Mouse (Mus musculus) testis, adult 2 months (tissue): ENCODE data around the gene Fdx1l. TPM values are rescaled to one million over a fixed set of nuclear protein-coding genes. Genes with fewer than 3 reads are reported as not detected.
"Not testable (repeated sequence)": the region's sequence is repeated elsewhere in the genome, so short reads cannot be mapped to it uniquely, and the experiment has no call there.

Experiments used
- H3K27ac ChIP-seq: fragments of 200-500 bp; 2 replicates; pipeline ENCODE4 v1.5.1; 2012; ENCODE audit warnings: low read depth, low read length; ENCODE audit not compliant: control insufficient read depth, insufficient read depth
- H3K27me3 ChIP-seq: fragments of 200-500 bp; 2 replicates; pipeline ENCODE4 v1.6.1; 2012; ENCODE audit warnings: mild to moderate bottlenecking, low read length, moderate library complexity; ENCODE audit not compliant: control insufficient read depth, insufficient read depth
- H3K36me3 ChIP-seq: fragments of 200-500 bp; 2 replicates; pipeline ENCODE4 v1.6.1; 2012; ENCODE audit warnings: mild to moderate bottlenecking, low read length; ENCODE audit not compliant: control insufficient read depth, insufficient read depth
- H3K4me1 ChIP-seq: fragments of 200-500 bp; 2 replicates; pipeline ENCODE4 v1.6.1; 2012; ENCODE audit warnings: low read length; ENCODE audit not compliant: control insufficient read depth, insufficient read depth
- H3K4me3 ChIP-seq: fragments of 200-500 bp; 2 replicates; pipeline ENCODE4 v1.5.1; 2012; ENCODE audit warnings: low read depth, mild to moderate bottlenecking, low read length, moderate library complexity, mixed read lengths; ENCODE audit not compliant: control insufficient read depth
- CTCF ChIP-seq: fragments of 200-500 bp; IDR thresholded peaks from 2 replicates; pipeline ENCODE4 v1.5.1; 2012; ENCODE audit warnings: low read depth, mild to moderate bottlenecking, inconsistent platforms, low read length, moderate library complexity; ENCODE audit not compliant: control insufficient read depth, insufficient read depth, insufficient replicate concordance
- POLR2A ChIP-seq: fragments of 200-500 bp; IDR thresholded peaks from 2 replicates; pipeline ENCODE4 v1.6.1; 2012; ENCODE audit warnings: low read depth, mild to moderate bottlenecking, inconsistent platforms, low read length, moderate library complexity; ENCODE audit not compliant: control insufficient read depth
- polyA plus RNA-seq: library from polyadenylated mRNA; depleted of rRNA; stranded (reverse); fragments of >200 nt; gene quantifications from 2 replicates; pipeline ENCODE4 v1.2.3, GENCODE M21; 2012

Gene Fdx1l
- polyA plus RNA-seq, 1 experiment = 26.1 TPM

DNA sequence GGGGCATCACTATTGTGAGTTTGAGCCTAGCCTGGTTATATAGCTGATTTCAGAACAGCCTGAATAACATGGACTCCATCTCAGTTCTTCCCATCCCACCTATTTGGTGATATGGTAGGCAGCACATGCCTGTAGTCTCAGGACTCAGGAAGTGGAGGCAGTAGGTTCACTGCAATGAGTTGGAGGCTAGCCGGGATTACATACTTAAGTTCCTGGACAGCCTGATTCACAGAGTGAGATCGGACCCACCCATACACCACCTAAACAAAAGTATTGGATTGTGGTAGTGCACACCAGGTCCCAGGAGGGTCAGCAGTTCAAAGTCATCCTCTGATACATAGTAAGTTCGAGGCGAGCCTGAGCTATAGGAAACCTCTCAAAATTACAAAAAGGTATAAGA lies 773 bp downstream of the Fdx1l start:
- TF ChIP-seq CTCF = no peak
- no peak for TF ChIP-seq POLR2A
- Histone ChIP-seq H3K4me1 (peaks cover 5% of the 10 kb centered on the region), H3K27me3 (no peaks in the 10 kb centered on the region), H3K27ac (no peak overlapping the region), H3K36me3 (no peaks in the 10 kb centered on the region; the same call in 1 of the 2 replicates), H3K4me3 (peak overlapping the region; percentile 91)

DNA sequence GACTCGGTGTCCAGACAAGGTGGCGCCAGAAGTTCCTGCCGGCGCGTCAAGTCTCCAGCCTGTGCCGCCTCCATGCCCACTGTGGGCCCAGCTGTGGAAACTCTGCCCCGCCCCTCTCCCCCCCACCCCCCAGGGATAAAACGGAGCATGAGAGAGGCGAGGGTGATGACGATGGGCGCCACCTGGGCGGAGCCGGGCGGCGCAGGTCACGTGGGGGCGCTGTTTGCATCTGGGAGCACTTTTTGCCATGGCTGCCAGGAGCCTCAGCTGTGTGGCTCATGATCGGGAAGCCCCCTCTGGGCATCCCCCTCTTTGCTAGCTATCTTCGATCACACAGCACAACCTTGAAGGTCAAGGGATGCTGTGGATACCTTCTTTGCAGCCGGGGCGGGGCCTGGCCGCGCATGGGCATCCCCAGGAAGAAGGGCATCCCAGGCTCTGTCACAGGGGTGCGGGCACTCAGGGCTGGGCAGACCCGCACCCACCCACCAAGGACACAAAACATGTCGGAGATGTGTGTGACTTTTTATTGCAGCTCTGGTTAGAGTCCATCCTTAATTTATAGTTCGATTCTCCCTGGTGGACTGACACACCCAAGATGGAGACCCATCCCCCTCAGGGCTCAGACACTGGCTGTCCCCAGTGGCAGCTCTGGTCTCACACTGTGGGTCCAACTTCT lies 6.3 kb downstream of the Fdx1l start, which contains the start of gene Zglp1:
Zglp1 (minus strand) TSS at position 88 of the 679 bp plus-strand sequence.
- no peaks in the 10 kb centered on the region for H3K36me3 ChIP-seq
- H3K4me1 ChIP-seq = peaks cover 5% of the 10 kb centered on the region
- no peak within 1 kb of the TSS for H3K27ac ChIP-seq
- no peaks in the 10 kb centered on the region for H3K27me3 ChIP-seq
- TF ChIP-seq CTCF = no peak
- TF ChIP-seq POLR2A = no peak
- H3K4me3 ChIP-seq = peak within 1 kb of the TSS; percentile 62

DNA sequence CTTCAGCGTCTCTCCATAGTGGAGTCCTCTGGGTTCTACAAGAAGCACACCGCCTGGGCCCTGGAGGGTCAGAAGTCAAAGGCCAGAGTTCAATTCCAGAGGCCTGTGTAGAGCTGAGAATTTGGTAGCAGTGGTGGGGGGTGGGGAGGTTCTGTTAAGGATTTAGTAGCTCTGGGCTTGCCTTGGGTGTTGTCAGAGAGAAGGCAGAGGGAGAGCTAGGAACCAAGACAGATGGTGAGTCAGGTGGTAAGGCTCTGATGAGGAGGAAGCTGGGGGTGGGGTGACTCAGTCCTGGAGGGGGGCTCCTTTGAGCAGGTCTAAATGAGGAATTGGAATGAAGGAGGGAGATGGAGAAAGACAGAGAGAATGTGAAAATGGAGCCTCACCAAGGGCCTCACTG lies 10.5 kb downstream of the Fdx1l start:
- peaks cover 5% of the 10 kb centered on the region for H3K4me1 ChIP-seq
- no peak overlapping the region for H3K27ac ChIP-seq
- no peak overlapping the region for H3K4me3 ChIP-seq
- no peaks in the 10 kb centered on the region for H3K36me3 ChIP-seq
- H3K27me3 ChIP-seq = no peaks in the 10 kb centered on the region
- TF ChIP-seq POLR2A (no peak), CTCF (no peak)

DNA sequence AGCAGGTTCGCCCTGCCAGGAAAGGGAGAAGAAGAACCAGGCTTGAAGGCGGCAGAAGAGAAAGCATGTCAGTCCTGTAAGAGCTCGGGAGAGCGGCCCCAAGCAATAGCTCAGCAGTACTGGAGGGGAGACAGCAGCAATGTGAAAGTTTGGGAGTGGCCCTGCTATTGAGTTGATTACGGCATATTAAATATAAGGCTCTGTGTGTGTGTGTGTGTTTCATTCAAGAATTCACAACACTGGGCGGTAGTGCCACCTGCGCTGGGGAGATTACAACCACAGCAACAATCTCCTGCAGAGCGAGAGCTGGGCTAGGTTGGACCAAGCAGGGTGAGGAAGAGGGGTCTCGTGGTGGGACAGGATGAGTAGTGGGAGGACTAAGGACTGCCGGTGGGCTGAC lies 21.8 kb downstream of the Fdx1l start:
- TF ChIP-seq POLR2A (no peak), CTCF (no peak)
- Histone ChIP-seq H3K27me3 (no peaks in the 10 kb centered on the region), H3K4me3 (no peak overlapping the region), H3K27ac (no peak overlapping the region), H3K36me3 (no peaks in the 10 kb centered on the region), H3K4me1 (no peaks in the 10 kb centered on the region)

DNA sequence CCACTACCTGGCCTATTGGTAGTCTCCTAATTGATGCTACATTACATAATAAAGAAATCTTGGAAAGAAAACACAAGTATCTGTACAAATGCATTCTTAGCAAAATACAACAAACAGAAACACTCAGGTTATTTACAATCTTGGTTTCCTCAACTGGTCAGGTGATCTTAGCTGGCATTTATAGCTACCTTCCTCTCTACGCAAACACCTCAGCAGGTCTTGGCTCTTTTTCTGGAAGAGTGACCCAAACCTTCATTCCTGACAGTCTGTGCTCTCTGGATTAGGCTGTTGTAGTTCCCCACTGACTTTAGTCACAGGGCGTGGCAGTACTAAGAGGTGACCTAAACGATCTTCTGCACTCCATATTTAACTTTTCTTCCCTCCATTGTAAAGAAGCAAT lies 28.2 kb downstream of the Fdx1l start:
- H3K4me1 ChIP-seq = no peaks in the 10 kb centered on the region
- no peak overlapping the region for H3K4me3 ChIP-seq
- no peak for TF ChIP-seq POLR2A
- no peak for TF ChIP-seq CTCF
- H3K27ac ChIP-seq = no peak overlapping the region
- H3K36me3 ChIP-seq = no peaks in the 10 kb centered on the region
- H3K27me3 ChIP-seq = no peaks in the 10 kb centered on the region

DNA sequence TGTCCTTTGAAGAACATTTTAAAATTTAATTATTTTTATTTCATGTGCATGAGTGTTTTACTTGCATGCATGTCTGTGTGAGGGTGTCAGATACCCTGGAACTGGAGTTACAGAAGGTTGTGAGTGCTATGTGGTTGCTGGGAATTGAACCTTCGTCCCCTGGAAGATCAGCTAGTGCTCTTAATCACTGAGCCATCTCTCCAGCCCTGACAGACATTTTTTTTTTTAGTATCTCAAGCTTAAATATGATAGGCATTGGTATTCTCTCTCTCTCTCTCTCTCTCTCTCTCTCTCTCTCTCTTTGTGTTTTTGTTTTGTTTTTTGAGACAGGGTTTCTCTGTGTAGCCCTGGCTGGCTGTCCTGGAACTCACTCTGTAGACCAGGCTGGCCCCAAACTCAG lies 28.6 kb downstream of the Fdx1l start:
- H3K4me1 ChIP-seq, H3K4me3 ChIP-seq, H3K27me3 ChIP-seq, H3K27ac ChIP-seq, H3K36me3 ChIP-seq: not testable (repeated sequence)

DNA sequence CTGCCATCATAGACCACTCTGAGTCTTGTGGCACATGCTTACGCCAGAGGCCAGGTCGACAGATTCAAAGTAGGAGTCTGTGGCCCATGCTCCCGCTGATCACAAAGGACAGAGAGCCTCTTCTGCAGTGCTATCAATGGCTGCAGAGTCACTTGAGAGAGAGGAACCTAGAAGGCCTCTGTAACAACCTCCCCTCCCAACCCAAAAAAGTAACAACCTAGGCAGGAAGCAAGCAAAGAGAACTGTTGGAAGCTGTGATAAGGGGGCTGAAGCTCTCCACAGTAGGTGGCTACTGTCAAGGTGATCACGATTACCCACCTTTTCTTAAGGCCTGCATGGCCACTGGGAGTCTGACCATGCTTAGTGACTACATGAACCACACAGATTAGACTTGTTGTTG lies 29.9 kb downstream of the Fdx1l start:
- no peak overlapping the region for H3K4me3 ChIP-seq
- H3K27ac ChIP-seq = no peak overlapping the region
- H3K4me1 ChIP-seq = peaks cover under 1% of the 10 kb centered on the region
- H3K36me3 ChIP-seq = no peaks in the 10 kb centered on the region
- TF ChIP-seq POLR2A = no peak
- no peak for TF ChIP-seq CTCF
- H3K27me3 ChIP-seq = no peaks in the 10 kb centered on the region

DNA sequence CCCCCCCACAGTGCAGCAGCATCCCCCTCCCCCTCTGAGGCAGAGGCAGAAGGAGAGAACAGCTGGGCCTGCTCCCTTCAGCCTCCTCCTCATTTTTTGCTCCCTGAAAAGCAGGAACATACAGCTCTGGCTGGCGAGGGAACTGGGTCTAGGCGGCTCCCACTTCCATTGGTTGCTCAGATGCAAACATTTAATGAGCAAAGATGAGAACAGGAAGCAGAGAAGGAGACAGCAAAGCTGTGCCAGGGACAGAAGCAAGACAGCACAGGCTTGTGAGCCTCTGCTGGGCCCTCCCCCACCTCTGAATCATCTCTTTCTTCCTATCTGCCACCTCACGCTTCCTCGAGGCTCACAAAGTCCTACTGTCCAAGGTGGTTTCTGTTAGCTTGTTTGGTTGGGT lies 32.1 kb downstream of the Fdx1l start:
- H3K4me3 ChIP-seq = no peak overlapping the region
- H3K27me3 ChIP-seq = no peaks in the 10 kb centered on the region
- peaks cover 16% of the 10 kb centered on the region for H3K4me1 ChIP-seq
- no peak overlapping the region for H3K27ac ChIP-seq
- TF ChIP-seq POLR2A (no peak), CTCF (no peak)
- no peaks in the 10 kb centered on the region for H3K36me3 ChIP-seq

DNA sequence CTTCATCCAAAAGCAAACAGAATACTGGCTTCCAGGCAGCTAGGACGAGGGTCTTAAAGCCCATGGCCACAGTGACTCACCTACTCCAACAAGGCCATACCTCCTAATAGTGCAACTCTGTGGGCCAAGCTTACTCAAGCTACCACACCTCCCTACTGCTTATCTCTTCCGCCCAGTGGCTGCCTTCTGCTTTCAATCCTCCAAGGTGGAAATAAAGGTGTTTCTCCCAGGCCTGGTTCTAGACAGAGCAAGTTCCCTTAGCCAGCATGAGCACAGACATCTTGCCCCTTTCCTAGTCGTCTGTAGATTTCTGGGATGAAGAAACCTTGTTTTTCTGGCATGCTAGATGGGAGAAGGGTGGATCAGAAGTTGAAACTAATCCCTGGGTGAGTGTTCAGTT lies 33.6 kb downstream of the Fdx1l start:
- H3K36me3 ChIP-seq = no peaks in the 10 kb centered on the region
- H3K4me3 ChIP-seq = no peak overlapping the region
- peaks cover 24% of the 10 kb centered on the region for H3K4me1 ChIP-seq
- H3K27me3 ChIP-seq = no peaks in the 10 kb centered on the region
- no peak for TF ChIP-seq POLR2A
- TF ChIP-seq CTCF = no peak
- no peak overlapping the region for H3K27ac ChIP-seq
